Mouse (Mus musculus) mouse embryonic stem cell (cell line): ENCODE measurements around the gene Strn4.

Source experiments
- in situ Hi-C, 2 experiments: fragments of 300-500 bp; cut with MboI; formaldehyde crosslinking; loops; 1 replicate in 1 of 2; 3 replicates in 1 of 2; pipeline ENCODE4 v1.14.3; 2019 to 2020; ENCODE audit warnings: low sequenced_read_pairs in 2 of 2, low pct_unique_long_range_greater_than_20kb in 1 of 2, mixed read lengths in 1 of 2; ENCODE audit not compliant: unreplicated experiment in 1 of 2

Gene Strn4

DNA sequence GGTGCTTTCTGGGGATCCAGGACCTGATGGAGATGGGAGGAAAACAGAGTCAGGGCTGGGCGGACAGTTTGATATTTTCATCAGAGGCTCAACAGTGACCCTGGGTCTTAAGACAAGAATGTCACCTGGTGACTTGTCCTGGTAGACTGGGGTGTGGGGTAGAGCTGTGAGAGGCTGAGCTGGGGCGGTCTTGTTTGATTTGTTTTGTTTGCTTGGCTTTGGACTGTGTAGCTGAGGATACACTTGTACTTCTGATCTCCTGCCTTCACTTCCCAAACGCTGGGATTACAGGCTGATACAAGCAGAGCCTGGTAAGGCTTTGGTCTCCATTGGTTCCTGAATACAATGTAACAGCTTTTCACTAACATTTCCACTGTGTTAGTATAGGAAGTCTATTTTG lies 51.8 kb downstream of the Strn4 start:
- in situ Hi-C loops: no loop called here

DNA sequence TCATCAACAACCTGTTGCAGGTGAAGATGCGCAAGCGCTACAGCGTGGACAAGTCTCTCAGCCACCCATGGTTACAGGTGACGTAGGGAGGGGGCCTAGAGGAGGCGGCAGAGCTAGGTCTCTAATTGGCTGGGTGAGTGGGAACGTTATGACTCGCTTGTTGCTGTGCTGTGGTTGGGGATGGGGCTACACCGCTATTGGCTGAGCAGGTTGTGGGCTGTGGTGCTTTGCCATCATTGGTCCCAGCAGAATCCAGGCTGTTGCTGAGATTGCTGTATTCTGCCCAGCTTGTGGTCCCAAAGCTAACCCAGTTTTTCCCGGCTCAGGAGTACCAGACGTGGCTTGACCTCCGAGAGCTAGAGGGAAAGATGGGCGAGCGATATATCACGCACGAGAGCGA lies 53.8 kb downstream of the Strn4 start:
- in situ Hi-C loops: no loop called here

DNA sequence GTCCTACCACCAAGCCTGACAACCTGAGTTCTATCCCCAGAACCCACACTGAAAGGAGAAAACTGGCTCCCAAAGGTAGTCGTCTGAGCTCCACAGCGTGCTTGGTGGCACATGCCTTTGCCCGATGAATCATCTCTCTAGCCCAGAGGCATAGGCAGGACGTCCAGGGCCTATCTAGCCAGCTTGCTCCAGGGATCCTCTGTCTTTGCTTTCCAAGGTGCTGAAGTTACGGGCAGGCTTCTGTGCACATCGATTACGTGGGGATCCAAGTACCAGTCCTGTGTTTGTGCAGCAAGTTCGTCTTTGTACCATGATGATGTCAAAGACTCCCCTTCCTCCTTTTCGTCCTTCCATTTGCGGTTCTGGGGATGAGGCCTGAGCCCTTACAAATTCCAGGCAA lies 55.9 kb downstream of the Strn4 start:
- in situ Hi-C loops: no loop called here

DNA sequence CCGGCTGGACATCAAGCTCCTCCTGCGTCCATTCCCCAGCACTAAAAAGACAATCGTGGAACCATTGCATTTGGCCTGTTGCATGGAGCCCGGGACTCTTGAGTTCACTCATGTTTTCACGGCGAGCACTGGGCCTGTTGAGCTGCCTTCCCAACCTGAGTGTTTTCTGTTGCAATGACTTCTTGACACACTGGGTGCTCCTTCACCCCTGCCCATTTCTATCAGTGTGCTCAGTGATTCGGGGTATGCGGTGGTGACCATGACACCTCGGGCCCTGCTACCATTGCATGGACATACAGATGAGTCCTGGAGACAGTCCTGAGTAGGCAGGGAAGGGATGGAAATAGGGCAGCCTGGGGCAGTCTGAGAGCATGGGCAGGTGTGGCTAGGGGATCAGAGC lies 56.8 kb downstream of the Strn4 start:
- in situ Hi-C loops: no loop called here

DNA sequence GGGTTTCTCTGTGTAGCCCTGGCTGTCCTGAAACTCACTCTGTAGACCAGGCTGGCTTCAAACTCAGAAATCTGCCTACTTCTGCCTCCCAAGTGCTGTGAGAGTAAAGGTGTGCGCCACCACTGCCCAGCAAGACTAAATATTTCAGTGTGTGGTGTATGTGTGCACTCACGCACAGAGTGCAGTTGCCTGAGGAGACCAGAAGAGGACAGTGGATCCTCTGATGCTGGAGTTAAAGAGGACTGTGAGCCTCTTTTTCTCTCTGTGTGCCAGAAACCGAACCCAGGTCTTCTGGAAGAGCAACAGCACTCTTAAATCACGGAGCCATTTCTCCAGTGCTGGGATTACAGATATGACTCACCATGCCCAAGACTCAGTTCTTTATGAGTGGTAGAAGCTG lies 57.7 kb downstream of the Strn4 start:
- in situ Hi-C loops: no loop called here

DNA sequence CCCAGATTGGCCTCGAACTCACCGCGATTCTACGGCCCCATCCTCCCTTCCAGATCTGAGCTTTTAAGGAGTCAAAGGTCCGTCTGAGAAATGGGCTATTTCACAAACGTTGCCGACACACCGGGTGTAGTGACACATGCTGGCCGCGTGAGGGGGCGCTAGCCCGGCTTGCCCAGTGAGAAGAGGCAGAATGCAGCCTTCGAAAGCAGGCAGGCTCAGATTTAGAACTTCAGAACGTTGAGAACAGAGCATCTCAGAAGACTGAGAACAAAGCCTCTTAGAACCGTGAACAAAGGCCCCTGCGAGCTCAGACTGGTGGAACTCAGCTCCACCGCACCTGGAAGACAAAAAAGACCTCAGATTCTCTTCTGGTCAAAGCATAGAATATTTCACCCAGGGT lies 58.5 kb downstream of the Strn4 start:
- in situ Hi-C loops: no loop called here

DNA sequence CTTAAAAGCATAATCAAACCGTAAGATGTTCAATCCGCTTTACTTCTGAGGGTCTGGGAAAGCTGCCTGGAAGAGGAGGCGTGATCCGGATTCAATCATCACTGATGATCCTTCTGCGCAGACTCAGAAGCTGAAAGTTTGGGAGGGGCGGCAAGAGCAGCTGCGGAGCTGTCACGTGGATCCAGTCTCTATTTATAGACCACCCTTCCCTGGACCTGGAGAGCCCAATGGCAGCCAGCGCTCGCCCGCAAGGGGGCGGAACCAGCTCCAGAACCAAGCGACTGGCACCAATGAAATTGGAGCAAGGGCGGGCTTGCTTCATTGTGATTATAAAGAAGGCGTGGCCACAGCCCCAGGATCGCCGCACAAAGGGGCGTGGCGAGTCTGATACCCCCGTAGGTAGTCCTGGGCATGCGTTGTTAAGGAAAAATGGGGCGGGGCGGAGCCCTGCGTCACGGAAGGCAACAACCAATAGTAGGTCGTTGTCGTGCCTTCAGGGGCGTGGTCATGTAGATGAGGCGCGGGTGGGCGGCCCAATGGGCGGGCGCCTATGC lies 59.1 kb downstream of the Strn4 start:
- in situ Hi-C loops: no loop called here

DNA sequence AGATGAGACGGTGACA lies 59.4 kb downstream of the Strn4 start, which contains the start of gene Dact3:
Gene Dact3 (plus strand): TSS at position 8 of the 16 bp plus-strand sequence.
- in situ Hi-C loops: no loop called here

DNA sequence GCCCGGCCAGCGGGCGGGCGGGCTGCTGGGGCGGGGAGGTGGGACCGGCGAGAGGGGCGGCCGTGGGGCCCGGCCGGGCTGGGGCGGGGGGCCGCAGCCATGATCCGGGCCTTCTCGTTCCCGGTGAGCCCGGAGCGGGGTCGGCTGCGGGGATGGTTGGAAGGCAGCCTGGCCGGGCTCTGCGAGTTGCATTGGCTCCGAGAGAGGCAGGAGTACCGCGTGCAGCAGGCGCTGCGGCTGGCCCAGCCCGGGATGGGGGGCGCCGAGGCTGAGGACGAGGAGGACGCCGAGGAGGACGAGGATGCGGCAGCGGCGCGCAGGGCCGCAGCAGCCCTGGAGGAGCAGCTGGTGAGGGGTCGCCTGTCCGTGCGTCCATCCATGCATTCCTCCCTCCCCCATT lies 59.6 kb downstream of the Strn4 start:
- in situ Hi-C loops: no loop called here

DNA sequence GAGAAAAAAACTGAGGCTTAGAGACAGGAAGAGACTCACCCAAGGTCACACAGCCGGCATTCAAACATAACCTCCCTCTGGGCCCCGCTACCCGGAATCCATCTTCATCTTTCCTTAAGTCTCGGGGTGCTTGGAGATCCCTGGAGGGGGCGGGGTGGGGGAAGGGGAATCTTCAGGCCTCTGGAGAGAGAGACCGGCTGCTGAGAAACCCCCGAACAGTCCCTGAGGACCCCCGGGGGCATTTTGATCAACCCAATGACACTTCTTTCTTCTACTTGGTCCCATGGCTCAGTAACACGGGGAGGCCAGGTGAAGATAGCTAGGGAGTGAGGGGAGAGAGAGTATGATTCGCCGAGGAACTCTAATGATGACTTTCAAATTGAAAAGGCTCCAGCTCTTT lies 60.3 kb downstream of the Strn4 start:
- in situ Hi-C loops: no loop called here

DNA sequence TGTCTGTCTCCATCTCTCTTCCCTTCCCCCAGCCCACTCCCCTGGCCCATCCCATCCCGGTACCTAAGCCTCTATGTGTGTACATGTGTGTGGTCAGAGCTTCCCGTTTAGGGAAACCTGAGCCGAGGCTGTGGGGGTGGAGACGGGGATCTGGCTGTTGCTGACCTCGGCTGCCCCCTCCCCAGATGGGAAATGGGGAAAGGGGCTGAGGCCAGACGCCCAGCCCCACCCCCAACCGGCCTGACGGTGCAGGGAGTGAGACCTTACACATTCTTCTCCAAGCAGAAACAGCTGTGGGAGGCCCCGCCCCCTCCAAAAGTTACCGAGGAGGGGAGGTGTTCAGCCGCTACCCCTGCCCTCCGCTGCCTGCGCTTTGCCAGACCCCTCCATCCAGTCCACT lies 60.9 kb downstream of the Strn4 start:
- in situ Hi-C loops: no loop called here

DNA sequence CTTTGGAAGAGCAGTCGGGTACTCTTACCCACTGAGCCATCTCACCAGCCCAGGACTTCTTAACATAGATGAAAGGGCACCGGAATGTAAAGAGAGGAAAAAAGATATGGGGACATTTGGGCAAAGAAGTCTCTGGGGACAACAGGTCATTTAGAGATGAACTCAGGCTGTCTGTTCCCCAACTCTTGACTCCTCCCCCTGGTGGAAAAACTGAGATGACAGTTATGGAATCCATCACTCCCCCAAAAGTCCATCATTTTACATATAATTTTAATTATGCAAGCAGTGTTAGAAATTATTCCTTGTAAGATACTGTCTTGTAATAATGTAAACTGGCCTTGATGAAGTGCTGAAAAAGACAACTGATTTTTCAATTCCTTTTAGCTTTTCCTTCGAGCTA lies 62.0 kb downstream of the Strn4 start:
- in situ Hi-C loops: no loop called here

DNA sequence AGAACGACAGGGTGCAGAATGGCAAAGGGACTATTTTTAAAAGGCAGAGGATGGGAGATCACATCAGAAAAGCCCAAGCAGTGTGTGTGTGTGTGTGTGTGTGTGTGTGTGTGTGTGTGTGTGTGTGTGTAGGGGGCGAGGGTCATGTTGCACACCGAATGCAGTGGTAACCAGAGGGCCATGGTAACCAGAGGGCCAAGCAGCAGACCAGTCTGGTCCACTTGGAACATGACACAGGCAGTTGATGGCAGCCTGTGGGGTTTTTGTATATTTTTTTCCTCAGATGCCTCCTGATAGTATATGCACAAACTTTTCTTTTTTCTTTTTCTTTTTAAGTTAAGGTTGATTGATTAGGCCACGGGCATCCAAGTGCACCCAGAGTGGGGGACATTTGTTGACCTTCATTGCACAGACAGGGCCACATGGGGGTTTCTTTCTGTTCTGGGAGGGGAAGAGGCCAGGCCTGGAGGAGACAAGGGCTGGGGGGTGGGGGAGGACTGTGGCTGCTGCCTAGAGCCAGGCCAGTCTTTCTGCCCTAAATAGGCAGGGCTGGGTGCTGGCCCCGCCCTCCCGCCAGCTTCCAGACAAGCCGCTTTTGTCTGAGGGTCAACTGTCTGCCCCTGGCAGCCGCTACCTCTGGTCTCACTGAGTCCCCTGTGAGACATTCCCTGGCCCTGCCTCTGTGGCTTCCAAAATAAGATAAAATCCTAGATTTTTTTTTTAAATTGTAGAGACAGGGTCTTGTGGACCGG lies 64.3 kb downstream of the Strn4 start:
- in situ Hi-C loops: loop anchor here in 1 of 2 experiments (5.0 kb wide), 1 partner anchor 42 kb away; the partner anchor contains the start of gene Calm3

DNA sequence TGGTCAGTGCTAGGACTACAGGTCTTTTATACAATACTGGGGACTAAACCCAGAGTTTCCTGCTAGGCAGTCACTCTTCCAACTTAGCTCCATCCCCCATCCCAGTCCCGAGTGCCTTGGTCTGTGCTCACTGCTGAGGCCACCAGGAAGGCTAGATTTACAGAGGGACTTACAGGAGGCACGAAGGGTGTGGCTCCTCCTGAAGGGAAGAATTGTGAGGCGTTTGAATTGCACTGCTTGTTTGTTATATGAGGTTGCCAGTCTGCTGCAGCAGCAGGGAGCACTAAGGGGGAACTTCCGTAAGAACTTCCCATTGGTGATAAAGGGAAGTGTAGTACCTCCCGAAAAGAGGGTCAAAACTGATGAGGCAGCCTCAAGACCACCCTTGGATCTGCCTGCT lies 64.9 kb downstream of the Strn4 start:
- in situ Hi-C loops: loop anchor here in 1 of 2 experiments (5.0 kb wide), 1 partner anchor 42 kb away; the partner anchor contains the start of gene Calm3

DNA sequence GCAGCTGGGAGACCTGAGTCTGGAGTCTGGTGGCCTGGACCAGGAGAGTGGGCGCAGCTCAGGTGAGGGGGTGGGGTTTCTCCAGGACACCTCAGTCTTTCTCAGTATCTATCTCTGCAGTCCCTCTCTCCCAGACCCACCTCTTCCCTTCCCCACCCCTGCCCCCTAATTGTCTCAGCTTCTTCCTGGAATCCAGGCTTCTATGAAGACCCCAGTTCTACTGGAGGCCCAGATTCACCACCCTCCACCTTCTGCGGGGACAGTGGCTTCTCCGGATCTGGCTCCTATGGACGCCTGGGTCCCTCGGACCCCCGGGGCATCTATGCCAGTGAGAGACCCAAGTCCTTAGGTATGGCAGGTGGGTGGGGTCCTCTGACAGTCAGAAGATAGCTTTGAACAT lies 67.5 kb downstream of the Strn4 start:
- in situ Hi-C loops: loop anchor here in 1 of 2 experiments (5.0 kb wide), 1 partner anchor 39 kb away; the partner anchor contains the start of gene Calm3

DNA sequence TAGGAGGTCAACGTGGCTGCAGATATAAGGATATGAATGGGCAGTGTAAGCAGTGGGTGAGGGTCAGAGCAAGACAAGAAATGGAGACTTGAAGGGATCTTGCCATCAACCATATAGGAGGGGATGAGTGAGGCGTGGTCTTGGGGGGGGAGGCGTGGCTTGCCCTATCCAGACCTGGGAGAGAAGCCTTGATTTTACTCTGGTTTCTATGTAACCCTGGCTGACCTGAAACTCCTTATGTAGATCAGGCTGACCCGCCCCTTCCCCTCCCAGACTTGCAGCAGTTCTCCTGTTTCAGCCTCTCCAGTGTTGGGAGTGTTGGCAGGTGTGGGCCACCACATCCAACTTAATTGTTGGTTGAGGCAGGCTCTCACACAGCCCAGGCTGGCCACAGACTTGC lies 68.6 kb downstream of the Strn4 start:
- in situ Hi-C loops: loop anchor here in 1 of 2 experiments (5.0 kb wide), 1 partner anchor 38 kb away; the partner anchor contains the start of gene Calm3

DNA sequence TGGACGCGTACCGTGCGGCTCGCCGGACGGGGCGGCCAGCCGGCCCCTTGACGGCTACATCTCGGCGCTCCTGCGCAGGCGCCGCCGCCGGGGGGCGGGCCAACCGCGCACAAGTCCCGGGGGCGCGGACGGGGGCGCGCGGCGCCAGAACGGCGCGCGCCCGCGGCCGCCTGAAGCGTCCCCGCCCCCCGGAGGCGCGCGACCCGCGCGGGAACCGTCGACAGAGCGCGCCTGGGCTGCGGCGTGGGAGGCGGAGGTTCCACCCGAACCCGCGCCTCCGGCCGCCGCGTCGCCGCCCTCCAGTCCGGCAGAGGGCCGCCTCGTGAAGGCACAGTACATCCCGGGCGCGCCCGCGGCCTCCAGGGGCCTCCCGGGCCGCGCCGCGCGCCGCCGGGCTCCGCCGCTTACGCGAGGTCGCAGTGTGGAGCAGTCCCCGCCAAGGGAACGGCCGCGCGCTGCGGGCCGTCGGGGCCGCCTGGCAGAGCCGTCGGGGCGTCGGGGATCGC lies 69.6 kb downstream of the Strn4 start:
- in situ Hi-C loops: no loop called here

DNA sequence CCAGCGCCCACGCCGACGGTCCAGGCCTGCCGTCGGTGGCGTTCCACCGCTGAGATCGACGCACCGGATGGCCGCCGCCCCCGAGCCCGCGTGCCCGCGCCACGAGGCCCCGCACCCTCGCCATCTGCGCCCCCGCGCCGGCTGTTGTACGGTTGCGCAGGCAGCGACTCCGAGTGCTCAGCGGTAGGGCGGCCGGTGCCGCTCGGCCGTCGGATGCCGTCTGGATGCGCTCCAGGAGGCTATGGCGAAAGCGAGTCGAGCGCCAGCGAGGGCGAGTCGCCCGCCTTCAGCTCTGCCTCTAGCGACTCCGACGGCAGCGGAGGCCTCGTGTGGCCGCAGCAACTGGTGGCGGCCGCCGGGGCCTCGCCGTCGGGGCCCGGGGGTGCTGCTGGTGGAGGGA lies 70.2 kb downstream of the Strn4 start:
- in situ Hi-C loops: no loop called here
